Mouse (Mus musculus): Measurements from ENCODE around the gene Psma4.

Psma4 gene

GRCm38 (mm10) chr9:54994381-54994780, 43.8 kb downstream of the Psma4 start:
- no peak for DNase-seq

GRCm38 (mm10) chr9:54995645-54996044, 45.1 kb downstream of the Psma4 start:
- no peak for DNase-seq

- DNase-seq, result no peak
These were observed 53.0 kb downstream of the Psma4 start for GRCm38 (mm10) chr9:55003609-55004008.
